In the genomic region with DNA sequence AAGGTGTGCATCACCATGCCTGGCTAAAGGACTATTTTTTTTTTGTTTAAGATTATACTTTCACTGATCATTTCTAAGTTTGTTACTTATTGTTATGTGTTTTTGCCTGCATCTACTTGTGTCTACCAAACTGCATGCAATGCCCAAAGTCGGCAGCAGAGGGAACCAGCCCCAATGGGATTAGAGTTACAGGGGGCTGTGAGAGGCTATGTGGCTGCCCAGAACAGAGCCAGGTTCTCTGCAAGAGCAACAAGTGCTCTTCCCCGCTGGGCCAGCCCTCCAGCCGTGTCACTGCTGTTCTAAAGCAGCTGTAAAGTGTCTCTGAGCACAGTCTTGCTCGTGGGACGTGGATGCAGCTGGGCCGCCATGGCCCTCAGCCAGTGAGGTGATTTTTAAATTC, we compare ENCODE assay signal across 9 mouse cellular contexts. TPM values are rescaled to one million over a fixed set of nuclear protein-coding genes. Genes with fewer than 3 reads are reported as not detected.
A peak's percentile ranks its signal among the peaks of the same experiment; 100 is the strongest.
DNase-seq lines count a peak whose midpoint lies in the region; ATAC-seq lines count a peak whose summit lies in the region.
"Had no signal": no experiment of that assay in that cellular context is flagged by ENCODE, and none has a peak within 500 bp of the region (broad histone marks: within the 10 kb centered on the region; RNA-seq: fewer than 3 reads in every experiment).

No protein-coding gene starts in this region.

- H3K36me3 ChIP-seq in hindbrain, embryonic 10.5 days = no peaks in the 10 kb centered on the region
- no peaks in the 10 kb centered on the region for H3K36me3 ChIP-seq in hindbrain, embryonic 13.5 days
- H3K36me3 ChIP-seq in kidney, embryonic 14.5 days (ENCODE audit: control insufficient read depth, insufficient read depth, low read length) = no peaks in the 10 kb centered on the region
- H3K36me3 ChIP-seq: embryonic facial prominence, embryonic 13.5 days had no signal

- no peak overlapping the region for H3K27ac ChIP-seq in hindbrain, embryonic 10.5 days
- H3K27ac ChIP-seq in hindbrain, embryonic 13.5 days = no peak overlapping the region
- H3K27ac ChIP-seq in kidney, embryonic 14.5 days (ENCODE audit: low read depth, low read length) = no peak overlapping the region
- H3K27ac ChIP-seq: embryonic facial prominence, embryonic 13.5 days had no signal

- H3K4me3 ChIP-seq in hindbrain, embryonic 10.5 days = no peak overlapping the region
- H3K4me3 ChIP-seq in hindbrain, embryonic 13.5 days = no peak overlapping the region
- no peak overlapping the region for H3K4me3 ChIP-seq in kidney, embryonic 14.5 days (ENCODE audit: low read length)
- H3K4me3 ChIP-seq: embryonic facial prominence, embryonic 13.5 days had no signal

- WGBS in hindbrain, embryonic 10.5 days = 20% methylated on average over 6 of the region's 6 CpGs
- 22% methylated on average over 6 of the region's 6 CpGs for WGBS in hindbrain, embryonic 13.5 days
- 21% methylated on average over 6 of the region's 6 CpGs for WGBS in kidney, embryonic 14.5 days

- peak; percentile 69 for DNase-seq in hindbrain, embryonic 10.5 days (ENCODE audit: low spot score)
- peak; percentile 68 for DNase-seq in A20 (ENCODE audit: low read depth, low spot score)
- DNase-seq in T-cell, adult 2 months (ENCODE audit: low spot score) = peak; percentile 66
- peak; percentile 73 for DNase-seq in embryo, embryonic 11 days
- peak; percentile 67 to 82 for DNase-seq in thymus, postnatal 10 days (ENCODE audit: low spot score in 2 of 2)

- H3K4me2 ChIP-seq in hindbrain, embryonic 13.5 days = no peak overlapping the region
- H3K4me2 ChIP-seq in kidney, embryonic 14.5 days (replicated peaks; ENCODE audit: low read depth, low read length) = no peak overlapping the region
- H3K4me2 ChIP-seq: embryonic facial prominence, embryonic 13.5 days had no signal

- ATAC-seq in hindbrain, embryonic 13.5 days (ENCODE audit: low FRiP score) = no peak
- ATAC-seq in kidney, embryonic 14.5 days (ENCODE audit: low FRiP score, low TSS enrichment) = peak; percentile 47
- ATAC-seq in megakaryocyte, adult 5-6 weeks (ENCODE audit: poor library complexity, severe bottlenecking) = peak; percentile 73

- no peak overlapping the region for H3K9ac ChIP-seq in hindbrain, embryonic 13.5 days
- no peak overlapping the region for H3K9ac ChIP-seq in kidney, embryonic 14.5 days (ENCODE audit: low read depth, low read length)
- H3K9ac ChIP-seq: embryonic facial prominence, embryonic 13.5 days had no signal

- peaks cover 36% of the 10 kb centered on the region for H3K27me3 ChIP-seq in hindbrain, embryonic 10.5 days (ENCODE audit: insufficient read depth, poor library complexity, severe bottlenecking)
- H3K27me3 ChIP-seq in hindbrain, embryonic 13.5 days = peaks cover 23% of the 10 kb centered on the region
- peaks cover 6% of the 10 kb centered on the region; the same call in 1 of the 2 replicates for H3K27me3 ChIP-seq in kidney, embryonic 14.5 days (ENCODE audit: control insufficient read depth, insufficient read depth, low read length)

- H3K4me1 ChIP-seq in hindbrain, embryonic 10.5 days (replicated peaks) = peaks cover 34% of the 10 kb centered on the region
- H3K4me1 ChIP-seq in hindbrain, embryonic 13.5 days (replicated peaks) = peaks cover under 1% of the 10 kb centered on the region
- peaks cover 1% of the 10 kb centered on the region for H3K4me1 ChIP-seq in kidney, embryonic 14.5 days (ENCODE audit: control insufficient read depth, insufficient read depth, low read length)

- no peaks in the 10 kb centered on the region for H3K9me3 ChIP-seq in hindbrain, embryonic 10.5 days
- no peaks in the 10 kb centered on the region for H3K9me3 ChIP-seq in hindbrain, embryonic 13.5 days
- H3K9me3 ChIP-seq in kidney, embryonic 14.5 days (ENCODE audit: control insufficient read depth, low read length) = no peaks in the 10 kb centered on the region
- H3K9me3 ChIP-seq: embryonic facial prominence, embryonic 13.5 days had no signal

RNA-seq across cellular contexts. Expression of gene Casc1, which starts 31.1 kb away (rescaled TPM):
- 0.62 and 0.88 TPM in 2 replicates for polyA plus RNA-seq in hindbrain, embryonic 10.5 days (2016; fragmentation: Nextera tagmentation; extraction: Ambion mirVana)
- 0.97 and 1.0 TPM in 2 replicates for polyA plus RNA-seq in hindbrain, embryonic 13.5 days (2015; fragmentation: Nextera tagmentation; extraction: Ambion mirVana)
- polyA plus RNA-seq in kidney, embryonic 14.5 days (2014; fragmentation: Nextera tagmentation; extraction: Ambion mirVana) = 0.20 and 0.79 TPM in 2 replicates
- 0.52 and 1.3 TPM in 2 replicates for total RNA-seq in megakaryocyte, adult 5-6 weeks (2015)
- 0.28 and 0.55 TPM in 2 replicates for total RNA-seq in megakaryocyte, adult 5-6 weeks (2017)

RNA-seq across cellular contexts. Expression of gene Etfrf1, which starts 31.3 kb away (rescaled TPM):
- polyA plus RNA-seq in hindbrain, embryonic 10.5 days (2016; fragmentation: Nextera tagmentation; extraction: Ambion mirVana) = 32.3 and 33.4 TPM in 2 replicates
- 34.3 and 34.9 TPM in 2 replicates for polyA plus RNA-seq in hindbrain, embryonic 13.5 days (2015; fragmentation: Nextera tagmentation; extraction: Ambion mirVana)
- polyA plus RNA-seq in kidney, embryonic 14.5 days (2014; fragmentation: Nextera tagmentation; extraction: Ambion mirVana) = 39.2 and 47.3 TPM in 2 replicates
- total RNA-seq in megakaryocyte, adult 5-6 weeks (2015) = 28.2 and 30.7 TPM in 2 replicates
- 23.4 and 24.1 TPM in 2 replicates for total RNA-seq in megakaryocyte, adult 5-6 weeks (2017)
